Mouse (Mus musculus) MEL-GATA-1-ER (cell line): ENCODE results near the gene Olfr146.

ENCODE experiments used
- DNase-seq: peaks from one replicate; pipeline ENCODE4 v3.0.0-alpha.2; 2012; ENCODE audit warnings: low read depth; ENCODE audit errors: extremely low read depth

The Olfr146 gene

DNA sequence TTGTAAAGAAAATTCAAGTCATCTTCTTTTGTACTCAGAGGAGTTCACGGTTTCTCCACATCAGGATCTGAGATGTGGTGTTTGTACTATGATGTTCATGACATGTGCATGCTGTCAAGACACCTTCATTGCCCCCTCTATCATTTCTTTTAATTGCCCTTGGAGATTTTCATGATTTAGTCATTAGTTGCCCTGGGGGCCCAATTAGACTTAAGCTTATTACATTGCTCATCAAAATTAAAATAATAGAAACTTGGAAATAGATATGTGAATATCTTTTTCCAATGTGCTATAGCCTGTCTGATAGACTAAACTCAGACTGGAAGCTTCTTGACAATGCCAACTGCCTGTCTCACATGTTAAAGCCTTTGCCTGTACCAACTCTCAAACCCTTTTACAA is at the start of gene Olfr146:
Olfr146 (minus strand) TSS at position 101 of the 400 bp plus-strand sequence.
- DNase-seq: no peak

DNA sequence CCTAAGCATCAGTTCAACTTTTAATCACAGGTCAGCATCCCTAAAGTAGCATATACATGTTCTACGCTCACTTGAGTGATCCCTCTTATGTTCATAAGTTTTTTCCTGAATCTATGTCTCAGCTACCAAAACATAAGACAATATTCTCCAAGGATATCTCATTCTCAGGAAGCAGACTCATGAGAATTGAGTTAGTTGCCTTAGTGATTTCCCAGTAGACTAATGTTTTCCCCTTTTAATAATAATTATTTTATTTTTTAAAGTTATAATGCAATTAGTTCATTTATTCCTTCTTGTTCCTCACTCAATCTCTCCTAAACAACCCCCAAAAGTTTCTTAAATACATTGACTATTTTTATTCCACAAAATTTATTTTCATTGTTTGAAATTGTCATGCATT is 41.7 kb upstream of the Olfr146 start, which contains the start of gene Olfr937:
Olfr937 (minus strand) TSS at position 101 of the 400 bp plus-strand sequence.
- no peak for DNase-seq

GRCm38 (mm10) chr9:38999583-38999982 is 23.6 kb downstream of the Olfr146 start, which contains the start of gene Olfr935:
Gene Olfr935, minus strand, starts transcription at chr9:38999683.
- DNase-seq: no peak

- DNase-seq: no peak
Measured at GRCm38 (mm10) chr9:38988215-38988614, 35.0 kb downstream of the Olfr146 start, which contains the start of gene Olfr934. Gene Olfr934, minus strand, starts transcription at chr9:38988315.

DNA sequence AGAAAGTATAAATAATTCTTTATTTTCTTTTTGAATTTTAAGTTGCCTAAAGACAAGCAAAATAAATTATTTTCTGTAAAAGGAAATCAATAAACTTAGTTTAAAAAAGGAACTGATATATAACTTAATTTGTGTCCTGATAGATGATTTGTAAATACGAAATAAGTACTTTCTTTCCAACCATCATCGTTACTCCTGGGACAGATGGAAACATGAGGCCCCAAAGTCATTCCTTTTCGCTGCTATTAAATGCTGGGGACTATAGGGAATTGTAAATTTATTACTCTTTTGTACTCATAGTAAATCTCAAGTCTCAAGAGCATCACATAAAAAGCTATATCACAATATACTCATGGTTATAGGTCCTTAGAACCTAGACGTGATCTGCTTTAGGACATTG is 51.2 kb downstream of the Olfr146 start, which contains the start of gene Olfr933:
Olfr933 (plus strand) TSS at position 301 of the 400 bp plus-strand sequence.
- DNase-seq: no peak
